Mouse (Mus musculus) G1E (cell line): ENCODE results near the gene Bcl11b. TPM values are rescaled to one million over a fixed set of nuclear protein-coding genes. Genes with fewer than 3 reads are reported as not detected.

Experiments used
- ATAC-seq: 2 replicates; pipeline ENCODE4 v1.8.0; 2016; ENCODE audit warnings: mild to moderate bottlenecking; ENCODE audit not compliant: insufficient number of reproducible peaks, poor library complexity, low FRiP score, severe bottlenecking; ENCODE audit errors: extremely low read depth
- DNase-seq: peaks from one replicate; pipeline ENCODE4 v3.0.0; 2012; ENCODE audit warnings: low spot score
- H3K27me3 ChIP-seq: 2 replicates; pipeline ENCODE4 v1.6.1; 2012; ENCODE audit warnings: mild to moderate bottlenecking, low read length, inconsistent platforms; ENCODE audit not compliant: insufficient read depth
- H3K36me3 ChIP-seq: replicated peaks from 2 replicates; pipeline ENCODE3; 2012; ENCODE audit warnings: mild to moderate bottlenecking, inconsistent platforms
- H3K4me1 ChIP-seq: 2 replicates; pipeline ENCODE4 v1.6.1; 2012; ENCODE audit warnings: low read depth, low read length, inconsistent platforms, mixed read lengths; ENCODE audit not compliant: insufficient read depth
- H3K4me3 ChIP-seq: 2 replicates; pipeline ENCODE4 v1.5.1; 2012; ENCODE audit warnings: low read depth, mild to moderate bottlenecking, inconsistent platforms, low read length, moderate library complexity, mixed read lengths
- H3K9me3 ChIP-seq: replicated peaks from 2 replicates; pipeline ENCODE4 v1.6.1; 2012; ENCODE audit warnings: inconsistent platforms
- CTCF ChIP-seq: IDR thresholded peaks from 2 replicates; pipeline ENCODE4 v1.5.1; 2012; ENCODE audit warnings: low read depth, low read length, inconsistent platforms, mixed read lengths
- GATA1 ChIP-seq: IDR thresholded peaks from 2 replicates; pipeline ENCODE4 v1.6.1; 2012; ENCODE audit warnings: borderline replicate concordance, low read length, inconsistent platforms, mixed read lengths
- GATA2 ChIP-seq: IDR thresholded peaks from 2 replicates; pipeline ENCODE4 v1.6.1; 2012; ENCODE audit warnings: low read depth, low read length, inconsistent platforms, borderline replicate concordance
- POLR2AphosphoS5 ChIP-seq: IDR thresholded peaks from 2 replicates; pipeline ENCODE4 v1.6.1; 2012; ENCODE audit warnings: low read depth, low read length, inconsistent platforms; ENCODE audit not compliant: insufficient replicate concordance
- TAL1 ChIP-seq: conservative IDR thresholded peaks from 2 replicates; pipeline ENCODE4 v1.6.1; 2012; ENCODE audit warnings: low read depth, low read length, inconsistent platforms, mixed read lengths
- polyA plus RNA-seq: library from polyadenylated mRNA; stranded (reverse); fragments of >175 nt; gene quantifications from 2 replicates; pipeline ENCODE4 v1.2.3, GENCODE M21; 2012
- total RNA-seq, 2 experiments: library from RNA; stranded (forward) in 1 of 2; stranded (reverse) in 1 of 2; fragments of 200-1000 nt in 1 of 2; fragments of >200 nt in 1 of 2; fragmentation: Nextera tagmentation in 1 of 2; gene quantifications; 2 replicates each; pipeline ENCODE4 v1.2.3; 2014 to 2017

Bcl11b gene
- total and polyA plus RNA-seq, 3 experiments, result 0.05 TPM; not detected in 2

GRCm38 (mm10) chr12:107964396-107965085, 38.9 kb downstream of the Bcl11b start:
- TF ChIP-seq POLR2AphosphoS5, result no peak
- TF ChIP-seq TAL1, result no peak
- TF ChIP-seq GATA2, result no peak
- TF ChIP-seq GATA1, result no peak
- no peak for TF ChIP-seq CTCF
- H3K4me1 ChIP-seq, result no peaks in the 10 kb centered on the region
- H3K9me3 ChIP-seq, result peaks cover 91% of the 10 kb centered on the region
- H3K36me3 ChIP-seq, result no peaks in the 10 kb centered on the region
- no peaks in the 10 kb centered on the region for H3K27me3 ChIP-seq
- H3K4me3 ChIP-seq, result peak overlapping the region; percentile 7; the same call in 1 of the 2 replicates
- DNase-seq, result no peak
- no peak for ATAC-seq

- TF ChIP-seq CTCF (no peak), GATA2 (no peak), GATA1 (no peak), POLR2AphosphoS5 (no peak), TAL1 (no peak)
- Histone ChIP-seq H3K36me3 (no peaks in the 10 kb centered on the region), H3K4me1 (no peaks in the 10 kb centered on the region), H3K27me3 (no peaks in the 10 kb centered on the region), H3K9me3 (peaks cover 94% of the 10 kb centered on the region), H3K4me3 (no peak overlapping the region)
- no peak for DNase-seq
- ATAC-seq, result no peak
Observed at GRCm38 (mm10) chr12:107962852-107963251, 40.5 kb downstream of the Bcl11b start.

- Histone ChIP-seq H3K9me3 (peaks cover 93% of the 10 kb centered on the region), H3K27me3 (no peaks in the 10 kb centered on the region), H3K4me1 (no peaks in the 10 kb centered on the region), H3K36me3 (no peaks in the 10 kb centered on the region), H3K4me3 (no peak overlapping the region)
- TF ChIP-seq GATA1 (no peak), GATA2 (no peak), CTCF (no peak), POLR2AphosphoS5 (no peak), TAL1 (no peak)
- ATAC-seq (no peak), DNase-seq (no peak)
Observed at GRCm38 (mm10) chr12:107961843-107962242, 41.6 kb downstream of the Bcl11b start.

GRCm38 (mm10) chr12:107960789-107961491, 42.5 kb downstream of the Bcl11b start:
- Histone ChIP-seq H3K4me3 (no peak overlapping the region), H3K27me3 (no peaks in the 10 kb centered on the region), H3K4me1 (no peaks in the 10 kb centered on the region), H3K9me3 (peaks cover 91% of the 10 kb centered on the region), H3K36me3 (no peaks in the 10 kb centered on the region)
- no peak for DNase-seq
- ATAC-seq, result no peak
- TF ChIP-seq POLR2AphosphoS5, result no peak
- no peak for TF ChIP-seq GATA2
- TF ChIP-seq CTCF, result no peak
- no peak for TF ChIP-seq GATA1
- no peak for TF ChIP-seq TAL1

- TF ChIP-seq CTCF, result no peak
- TF ChIP-seq POLR2AphosphoS5, result no peak
- no peak for TF ChIP-seq GATA1
- H3K27me3 ChIP-seq, result no peaks in the 10 kb centered on the region
- H3K4me3 ChIP-seq, result no peak overlapping the region
- H3K9me3 ChIP-seq, result peaks cover 90% of the 10 kb centered on the region
- no peaks in the 10 kb centered on the region for H3K36me3 ChIP-seq
- DNase-seq, result no peak
- H3K4me1 ChIP-seq, result no peaks in the 10 kb centered on the region
- no peak for ATAC-seq
Observed at GRCm38 (mm10) chr12:107960365-107960764, 43.0 kb downstream of the Bcl11b start.

GRCm38 (mm10) chr12:107959872-107960271, 43.5 kb downstream of the Bcl11b start:
- Histone ChIP-seq H3K4me3 (no peak overlapping the region), H3K4me1 (no peaks in the 10 kb centered on the region), H3K27me3 (no peaks in the 10 kb centered on the region), H3K9me3 (peaks cover 90% of the 10 kb centered on the region), H3K36me3 (no peaks in the 10 kb centered on the region)
- TF ChIP-seq POLR2AphosphoS5, result no peak
- no peak for TF ChIP-seq GATA2
- TF ChIP-seq CTCF, result no peak
- no peak for TF ChIP-seq GATA1
- TF ChIP-seq TAL1, result no peak
- DNase-seq (no peak), ATAC-seq (no peak)
